Mouse (Mus musculus): Measurements from ENCODE around the gene Cdyl2. TPM values are rescaled to one million over a fixed set of nuclear protein-coding genes. Genes with fewer than 3 reads are reported as not detected.

The Cdyl2 gene
- polyA plus RNA-seq, 1 experiment from 2014 or later: 9.4 TPM

GRCm38 (mm10) chr8:116573085-116573484 is 159.7 kb downstream of the Cdyl2 start:
- Histone ChIP-seq H3K4me1 (replicated peaks) (no peaks in the 10 kb centered on the region), H3K27me3 (no peaks in the 10 kb centered on the region), H3K9ac (no peak overlapping the region), H3K36me3 (peaks cover 8% of the 10 kb centered on the region), H3K4me2 (no peak overlapping the region), H3K27ac (no peak overlapping the region), H3K4me3 (no peak overlapping the region), H3K9me3 (no peaks in the 10 kb centered on the region)
- no peak for ATAC-seq (ENCODE audit: low FRiP score)
- WGBS: 89% methylated on average over 5 of the region's 5 CpGs

GRCm38 (mm10) chr8:116552778-116553177 is 180.0 kb downstream of the Cdyl2 start:
- WGBS: 89% methylated on average over 3 of the region's 3 CpGs
- no peak overlapping the region for H3K27ac ChIP-seq
- H3K27me3 ChIP-seq: no peaks in the 10 kb centered on the region
- no peaks in the 10 kb centered on the region for H3K36me3 ChIP-seq
- no peak overlapping the region for H3K4me3 ChIP-seq
- H3K9ac ChIP-seq: no peak overlapping the region
- no peak overlapping the region for H3K4me2 ChIP-seq
- H3K9me3 ChIP-seq: no peaks in the 10 kb centered on the region; the same call in 1 of the 2 replicates
- H3K4me1 ChIP-seq (replicated peaks): no peaks in the 10 kb centered on the region
- no peak for ATAC-seq (ENCODE audit: low FRiP score)

- Histone ChIP-seq H3K4me3 (no peak overlapping the region), H3K4me2 (no peak overlapping the region), H3K36me3 (no peaks in the 10 kb centered on the region), H3K9me3 (no peaks in the 10 kb centered on the region; the same call in 1 of the 2 replicates), H3K27ac (no peak overlapping the region), H3K27me3 (no peaks in the 10 kb centered on the region), H3K4me1 (replicated peaks) (no peaks in the 10 kb centered on the region), H3K9ac (no peak overlapping the region)
- ATAC-seq (ENCODE audit: low FRiP score): no peak
- 93% methylated on average over 6 of the region's 6 CpGs for WGBS
Observed at GRCm38 (mm10) chr8:116552255-116552654, 180.5 kb downstream of the Cdyl2 start.

GRCm38 (mm10) chr8:116543366-116543765 is 189.4 kb downstream of the Cdyl2 start:
- 82% methylated on average over 1 of the region's 1 CpGs for WGBS
- Histone ChIP-seq H3K4me2 (no peak overlapping the region), H3K9me3 (no peaks in the 10 kb centered on the region), H3K27ac (no peak overlapping the region), H3K4me1 (replicated peaks) (no peaks in the 10 kb centered on the region), H3K9ac (no peak overlapping the region), H3K36me3 (no peaks in the 10 kb centered on the region), H3K27me3 (0 out of 2 replicates have a peak, but pooled peaks cover 2% of the 10 kb centered on the region), H3K4me3 (no peak overlapping the region)
- no peak for ATAC-seq (ENCODE audit: low FRiP score)

GRCm38 (mm10) chr8:116542842-116543241 is 189.9 kb downstream of the Cdyl2 start:
- no peak overlapping the region for H3K4me2 ChIP-seq
- no peak overlapping the region for H3K27ac ChIP-seq
- H3K4me3 ChIP-seq: no peak overlapping the region
- 0 out of 2 replicates have a peak, but pooled peaks cover 2% of the 10 kb centered on the region for H3K27me3 ChIP-seq
- ATAC-seq (ENCODE audit: low FRiP score): no peak
- H3K36me3 ChIP-seq: no peaks in the 10 kb centered on the region
- 92% methylated on average over 5 of the region's 5 CpGs for WGBS
- no peaks in the 10 kb centered on the region for H3K4me1 ChIP-seq (replicated peaks)
- H3K9me3 ChIP-seq: no peaks in the 10 kb centered on the region
- H3K9ac ChIP-seq: no peak overlapping the region

- H3K9me3 ChIP-seq: no peaks in the 10 kb centered on the region
- 100% methylated on average over 1 of the region's 1 CpGs for WGBS
- no peak overlapping the region for H3K9ac ChIP-seq
- no peak overlapping the region for H3K27ac ChIP-seq
- no peak overlapping the region for H3K4me2 ChIP-seq
- H3K27me3 ChIP-seq: 0 out of 2 replicates have a peak, but pooled peaks cover 2% of the 10 kb centered on the region
- H3K4me3 ChIP-seq: no peak overlapping the region
- ATAC-seq (ENCODE audit: low FRiP score): no peak
- no peaks in the 10 kb centered on the region for H3K36me3 ChIP-seq
- H3K4me1 ChIP-seq (replicated peaks): no peaks in the 10 kb centered on the region
Observed at GRCm38 (mm10) chr8:116540136-116540535, 192.7 kb downstream of the Cdyl2 start.

GRCm38 (mm10) chr8:116538763-116539162 is 194.0 kb downstream of the Cdyl2 start:
- Histone ChIP-seq H3K9ac (no peak overlapping the region), H3K36me3 (no peaks in the 10 kb centered on the region), H3K9me3 (no peaks in the 10 kb centered on the region), H3K4me3 (no peak overlapping the region), H3K4me2 (no peak overlapping the region), H3K4me1 (replicated peaks) (no peaks in the 10 kb centered on the region), H3K27me3 (0 out of 2 replicates have a peak, but pooled peaks cover 2% of the 10 kb centered on the region), H3K27ac (no peak overlapping the region)
- WGBS: 55% methylated on average over 7 of the region's 7 CpGs
- no peak for ATAC-seq (ENCODE audit: low FRiP score)

- Histone ChIP-seq H3K36me3 (no peaks in the 10 kb centered on the region), H3K4me1 (replicated peaks) (no peaks in the 10 kb centered on the region), H3K9me3 (0 out of 2 replicates have a peak, but pooled peaks cover 3% of the 10 kb centered on the region), H3K4me2 (no peak overlapping the region), H3K4me3 (no peak overlapping the region), H3K9ac (no peak overlapping the region), H3K27ac (no peak overlapping the region), H3K27me3 (no peaks in the 10 kb centered on the region)
- ATAC-seq (ENCODE audit: low FRiP score): no peak
- 82% methylated on average over 5 of the region's 5 CpGs for WGBS
Observed at GRCm38 (mm10) chr8:116536786-116537185, 196.0 kb downstream of the Cdyl2 start.

- Histone ChIP-seq H3K9me3 (0 out of 2 replicates have a peak, but pooled peaks cover 3% of the 10 kb centered on the region), H3K4me2 (no peak overlapping the region), H3K4me1 (replicated peaks) (no peaks in the 10 kb centered on the region), H3K27ac (no peak overlapping the region), H3K27me3 (no peaks in the 10 kb centered on the region), H3K4me3 (no peak overlapping the region), H3K9ac (no peak overlapping the region), H3K36me3 (no peaks in the 10 kb centered on the region)
- ATAC-seq (ENCODE audit: low FRiP score): no peak
- 75% methylated on average over 6 of the region's 6 CpGs for WGBS
Observed at GRCm38 (mm10) chr8:116533081-116533480, 199.7 kb downstream of the Cdyl2 start.

GRCm38 (mm10) chr8:116528736-116529135 is 204.1 kb downstream of the Cdyl2 start:
- Histone ChIP-seq H3K4me2 (no peak overlapping the region), H3K9me3 (0 out of 2 replicates have a peak, but pooled peaks cover 3% of the 10 kb centered on the region), H3K4me1 (replicated peaks) (no peaks in the 10 kb centered on the region), H3K36me3 (no peaks in the 10 kb centered on the region), H3K4me3 (no peak overlapping the region), H3K9ac (no peak overlapping the region), H3K27me3 (no peaks in the 10 kb centered on the region), H3K27ac (no peak overlapping the region)
- 84% methylated on average over 7 of the region's 7 CpGs for whole genome bisulfite sequencing
- no peak for ATAC-seq (ENCODE audit: low FRiP score)

- WGBS: 89% methylated on average over 7 of the region's 7 CpGs
- no peak overlapping the region for H3K4me3 ChIP-seq
- H3K9ac ChIP-seq: no peak overlapping the region
- H3K27me3 ChIP-seq: no peaks in the 10 kb centered on the region
- H3K36me3 ChIP-seq: no peaks in the 10 kb centered on the region
- no peaks in the 10 kb centered on the region for H3K4me1 ChIP-seq (replicated peaks)
- H3K4me2 ChIP-seq: no peak overlapping the region
- no peaks in the 10 kb centered on the region for H3K9me3 ChIP-seq
- H3K27ac ChIP-seq: no peak overlapping the region
- no peak for ATAC-seq (ENCODE audit: low FRiP score)
Observed at GRCm38 (mm10) chr8:116524915-116525314, 207.9 kb downstream of the Cdyl2 start.
